Mouse (Mus musculus) urinary bladder, adult 18-20 months (tissue): ENCODE data around the gene Hipk2.

Source experiments
- DNase-seq, 2 experiments: peaks; one replicate each; pipeline ENCODE4 v3.0.0; 2022; ENCODE audit warnings: low spot score in 2 of 2, mixed read lengths in 2 of 2

Hipk2 gene

GRCm38 (mm10) chr6:38829452-38829851 is 46.5 kb downstream of the Hipk2 start:
- no peak for DNase-seq

- no peak for DNase-seq
Observed at GRCm38 (mm10) chr6:38828211-38828610, 47.8 kb downstream of the Hipk2 start.

GRCm38 (mm10) chr6:38827435-38827834 is 48.5 kb downstream of the Hipk2 start:
- DNase-seq = no peak

- no peak for DNase-seq
Observed at GRCm38 (mm10) chr6:38826857-38827256, 49.1 kb downstream of the Hipk2 start.

- DNase-seq = no peak
Observed at GRCm38 (mm10) chr6:38825886-38826285, 50.1 kb downstream of the Hipk2 start.

GRCm38 (mm10) chr6:38823827-38824226 is 52.1 kb downstream of the Hipk2 start:
- no peak for DNase-seq

GRCm38 (mm10) chr6:38823164-38823563 is 52.8 kb downstream of the Hipk2 start:
- DNase-seq = no peak

- DNase-seq = no peak
Observed at GRCm38 (mm10) chr6:38821686-38822085, 54.3 kb downstream of the Hipk2 start.

GRCm38 (mm10) chr6:38820862-38821261 is 55.1 kb downstream of the Hipk2 start:
- no peak for DNase-seq

GRCm38 (mm10) chr6:38816216-38816615 is 59.7 kb downstream of the Hipk2 start:
- no peak for DNase-seq

GRCm38 (mm10) chr6:38815582-38815981 is 60.4 kb downstream of the Hipk2 start:
- no peak for DNase-seq

GRCm38 (mm10) chr6:38814690-38815089 is 61.3 kb downstream of the Hipk2 start:
- no peak for DNase-seq

- no peak for DNase-seq
Observed at GRCm38 (mm10) chr6:38811459-38812145, 64.4 kb downstream of the Hipk2 start.

GRCm38 (mm10) chr6:38810121-38810475 is 65.9 kb downstream of the Hipk2 start:
- no peak for DNase-seq

GRCm38 (mm10) chr6:38809396-38810120 is 66.4 kb downstream of the Hipk2 start:
- DNase-seq = peak in 1 of 2 experiments; percentile 40

- DNase-seq = no peak
Observed at GRCm38 (mm10) chr6:38808317-38808716, 67.6 kb downstream of the Hipk2 start.

- no peak for DNase-seq
Observed at GRCm38 (mm10) chr6:38806963-38807445, 69.0 kb downstream of the Hipk2 start.

GRCm38 (mm10) chr6:38805612-38806011 is 70.4 kb downstream of the Hipk2 start:
- DNase-seq = no peak

- DNase-seq = no peak
Observed at GRCm38 (mm10) chr6:38801252-38801651, 74.7 kb downstream of the Hipk2 start.

GRCm38 (mm10) chr6:38797548-38797947 is 78.4 kb downstream of the Hipk2 start:
- DNase-seq = no peak

- DNase-seq = no peak
Observed at GRCm38 (mm10) chr6:38796993-38797392, 79.0 kb downstream of the Hipk2 start.

- no peak for DNase-seq
Observed at GRCm38 (mm10) chr6:38796388-38796787, 79.6 kb downstream of the Hipk2 start.
